Mouse (Mus musculus) heart, embryonic 13.5 days (tissue): Measurements from ENCODE around the gene 4930432K21Rik. TPM values are rescaled to one million over a fixed set of nuclear protein-coding genes. Genes with fewer than 3 reads are reported as not detected.

Experiments used
- ATAC-seq: fragments of 200-750 bp; cut with Nextera tagmentation; 2 replicates; pipeline ENCODE4 v1.8.0; 2017; ENCODE audit warnings: moderate TSS enrichment; ENCODE audit not compliant: insufficient number of reproducible peaks, low FRiP score, low TSS enrichment; ENCODE audit errors: extremely low read depth
- H3K27ac ChIP-seq: fragments of 300-500 bp; sonication (generic); replicated peaks from 2 replicates; pipeline ENCODE4 v1.5.1; 2015; ENCODE audit warnings: moderate library complexity, mild to moderate bottlenecking, inconsistent platforms
- H3K27me3 ChIP-seq: fragments of 300-500 bp; sonication (generic); replicated peaks from 2 replicates; pipeline ENCODE4 v1.6.1; 2015; ENCODE audit warnings: mild to moderate bottlenecking, inconsistent platforms
- H3K36me3 ChIP-seq: fragments of 300-500 bp; sonication (generic); 2 replicates; pipeline ENCODE4 v1.6.1; 2015; ENCODE audit warnings: mild to moderate bottlenecking, inconsistent platforms
- H3K4me1 ChIP-seq: fragments of 300-500 bp; sonication (generic); 2 replicates; pipeline ENCODE4 v1.6.1; 2015; ENCODE audit warnings: inconsistent platforms
- H3K4me2 ChIP-seq: fragments of 300-500 bp; sonication (generic); 2 replicates; pipeline ENCODE4 v1.6.1; 2015; ENCODE audit warnings: inconsistent platforms, mild to moderate bottlenecking, moderate library complexity
- H3K4me3 ChIP-seq: fragments of 300-500 bp; sonication (generic); 2 replicates; pipeline ENCODE4 v1.5.1; 2015; ENCODE audit warnings: moderate library complexity, mild to moderate bottlenecking, inconsistent platforms
- H3K9ac ChIP-seq: fragments of 300-500 bp; sonication (generic); 2 replicates; pipeline ENCODE4 v1.6.1; 2015; ENCODE audit warnings: inconsistent platforms, mild to moderate bottlenecking, moderate library complexity
- H3K9me3 ChIP-seq: fragments of 300-500 bp; sonication (generic); 2 replicates; pipeline ENCODE4 v1.6.1; 2016; ENCODE audit warnings: inconsistent platforms
- WGBS: fragments of 180-500 bp; shearing (Covaris S2); methylation state at CpG from one replicate; pipeline ENCODE4 v1.1.7; 2015; ENCODE audit warnings: mixed read lengths; 5-methylcytosine and 5-hydroxymethylcytosine counted together
- polyA plus RNA-seq: library from polyadenylated mRNA; unstranded; fragments of >200 nt; fragmentation: Nextera tagmentation; extraction: Ambion mirVana; gene quantifications from 2 replicates; pipeline ENCODE4 v1.2.1, GENCODE M21; 2015

The 4930432K21Rik gene
- polyA plus RNA-seq, 1 experiment from 2014 or later, result 0.88 TPM

DNA sequence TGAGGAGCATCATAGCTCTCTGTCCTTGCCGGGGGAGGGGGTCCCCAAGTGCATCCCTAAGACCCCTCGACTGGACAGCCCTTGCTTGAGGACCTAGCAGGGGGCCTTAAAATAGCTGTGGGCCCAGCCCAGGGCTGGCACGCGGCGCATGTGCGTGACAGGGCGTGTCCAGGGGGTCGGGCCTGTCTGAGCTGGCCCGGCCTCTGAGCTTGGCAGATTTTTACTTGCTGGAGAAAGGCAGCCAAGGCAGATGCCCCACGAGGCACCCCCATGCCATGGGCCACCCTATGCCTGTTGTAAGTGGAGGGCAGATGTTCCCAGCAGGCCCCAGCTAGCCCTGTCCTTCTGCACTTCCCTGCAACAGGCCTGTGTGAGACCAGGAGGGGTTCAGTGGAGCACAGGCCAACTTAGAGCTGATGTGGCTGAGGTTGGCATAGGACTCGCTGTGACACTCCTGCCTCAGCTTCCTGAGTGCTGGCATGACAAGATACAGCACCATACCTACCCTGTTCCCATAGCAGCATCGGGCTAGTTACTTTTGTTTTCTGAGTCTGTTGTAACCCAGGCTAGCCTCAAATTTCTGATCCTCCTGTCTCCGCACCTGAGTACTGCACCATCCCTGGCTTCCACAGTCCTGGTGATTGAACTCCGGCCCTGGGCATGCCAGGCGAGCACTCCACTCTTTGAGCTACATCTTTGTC lies 53.9 kb downstream of the 4930432K21Rik start:
- peak overlapping the region; percentile 64 for H3K4me3 ChIP-seq
- 33% methylated on average over 15 of the region's 15 CpGs for WGBS
- peaks cover 27% of the 10 kb centered on the region for H3K36me3 ChIP-seq
- H3K27me3 ChIP-seq, result no peaks in the 10 kb centered on the region
- peak overlapping the region; percentile 97 for H3K9ac ChIP-seq
- H3K27ac ChIP-seq, result peak overlapping the region; percentile 97
- ATAC-seq, result no peak
- no peaks in the 10 kb centered on the region for H3K9me3 ChIP-seq
- peak overlapping the region; percentile 93 for H3K4me2 ChIP-seq
- H3K4me1 ChIP-seq, result peaks cover 78% of the 10 kb centered on the region

DNA sequence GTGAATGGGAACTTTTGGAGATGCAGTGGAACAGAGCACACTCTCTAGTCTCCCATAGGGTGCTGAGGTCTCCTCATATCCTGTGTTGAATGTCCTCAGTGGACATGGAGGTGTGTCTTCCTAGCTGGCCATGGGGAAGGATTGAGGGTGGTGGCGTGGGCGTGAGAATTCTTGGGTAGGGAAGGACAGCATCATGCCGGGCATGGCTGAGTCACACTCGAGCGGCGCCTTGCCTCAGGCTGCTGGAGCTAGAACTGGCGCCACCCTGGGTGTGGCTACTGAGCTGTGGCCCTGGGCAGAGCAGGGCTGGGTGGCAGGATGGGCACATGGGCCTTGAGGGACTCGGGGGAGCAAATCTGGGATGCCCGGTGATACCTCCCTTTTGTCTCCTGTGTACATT lies 54.6 kb downstream of the 4930432K21Rik start:
- peak overlapping the region; percentile 93 for H3K4me2 ChIP-seq
- H3K4me3 ChIP-seq, result peak overlapping the region; percentile 64
- no peaks in the 10 kb centered on the region for H3K9me3 ChIP-seq
- 65% methylated on average over 9 of the region's 9 CpGs for WGBS
- no peaks in the 10 kb centered on the region for H3K27me3 ChIP-seq
- H3K9ac ChIP-seq, result peak overlapping the region; percentile 97
- H3K4me1 ChIP-seq, result peaks cover 86% of the 10 kb centered on the region
- H3K36me3 ChIP-seq, result peaks cover 35% of the 10 kb centered on the region
- H3K27ac ChIP-seq, result peak overlapping the region; percentile 97
- ATAC-seq, result no peak

DNA sequence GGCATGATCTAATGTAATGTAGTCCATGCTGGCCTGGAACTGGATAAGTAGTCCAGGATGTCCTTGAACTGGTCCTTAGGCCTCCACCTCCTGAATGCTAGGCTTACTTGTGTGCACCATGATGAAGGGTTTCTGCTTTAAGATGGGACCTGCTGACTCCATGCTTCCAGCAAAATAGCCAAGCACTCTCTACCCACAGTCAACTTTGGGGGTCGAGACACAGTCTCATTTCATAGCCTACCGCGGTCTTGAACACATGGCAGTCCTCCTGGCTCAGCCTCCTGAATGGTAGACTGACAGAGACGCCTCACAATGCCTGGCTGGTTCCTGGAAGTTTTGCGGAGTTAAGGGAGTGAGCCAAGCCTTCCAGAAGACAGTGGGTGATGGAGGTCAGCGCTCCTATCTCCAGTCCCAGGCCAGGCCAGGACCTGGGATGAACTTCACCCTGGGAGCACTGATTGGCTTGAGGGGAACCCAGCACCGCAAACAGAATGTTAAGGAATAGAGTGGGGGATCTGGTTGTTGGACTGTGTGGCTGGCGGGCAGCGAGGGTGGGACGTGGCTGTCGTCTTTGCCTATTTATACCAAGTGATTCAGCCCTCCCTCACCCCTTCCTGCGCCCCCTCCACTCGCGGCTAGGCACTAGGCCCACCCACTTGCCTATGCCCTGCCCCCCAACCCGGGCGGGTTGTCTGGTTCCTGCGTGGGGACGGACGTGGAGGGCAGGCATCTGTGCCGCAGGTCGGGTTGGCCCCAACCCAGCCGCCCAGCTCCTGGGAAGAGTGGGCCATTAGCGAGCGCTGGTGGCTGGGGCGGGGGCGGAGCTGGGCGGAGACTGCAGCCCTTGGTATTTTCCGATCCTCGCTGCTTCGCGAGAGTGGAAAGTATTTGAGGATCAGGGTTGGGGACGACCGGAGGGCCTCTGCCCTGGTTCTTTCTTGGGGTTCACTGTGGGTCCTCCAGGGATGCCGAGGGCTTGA lies 55.4 kb downstream of the 4930432K21Rik start:
- Histone ChIP-seq H3K27ac (peak overlapping the region; percentile 97), H3K9ac (peak overlapping the region; percentile 97), H3K9me3 (no peaks in the 10 kb centered on the region), H3K27me3 (no peaks in the 10 kb centered on the region), H3K36me3 (peaks cover 40% of the 10 kb centered on the region), H3K4me3 (peak overlapping the region; percentile 64), H3K4me2 (peak overlapping the region; percentile 93), H3K4me1 (peaks cover 85% of the 10 kb centered on the region)
- 6% methylated on average over 34 of the region's 34 CpGs for WGBS
- peak; percentile 55 for ATAC-seq

DNA sequence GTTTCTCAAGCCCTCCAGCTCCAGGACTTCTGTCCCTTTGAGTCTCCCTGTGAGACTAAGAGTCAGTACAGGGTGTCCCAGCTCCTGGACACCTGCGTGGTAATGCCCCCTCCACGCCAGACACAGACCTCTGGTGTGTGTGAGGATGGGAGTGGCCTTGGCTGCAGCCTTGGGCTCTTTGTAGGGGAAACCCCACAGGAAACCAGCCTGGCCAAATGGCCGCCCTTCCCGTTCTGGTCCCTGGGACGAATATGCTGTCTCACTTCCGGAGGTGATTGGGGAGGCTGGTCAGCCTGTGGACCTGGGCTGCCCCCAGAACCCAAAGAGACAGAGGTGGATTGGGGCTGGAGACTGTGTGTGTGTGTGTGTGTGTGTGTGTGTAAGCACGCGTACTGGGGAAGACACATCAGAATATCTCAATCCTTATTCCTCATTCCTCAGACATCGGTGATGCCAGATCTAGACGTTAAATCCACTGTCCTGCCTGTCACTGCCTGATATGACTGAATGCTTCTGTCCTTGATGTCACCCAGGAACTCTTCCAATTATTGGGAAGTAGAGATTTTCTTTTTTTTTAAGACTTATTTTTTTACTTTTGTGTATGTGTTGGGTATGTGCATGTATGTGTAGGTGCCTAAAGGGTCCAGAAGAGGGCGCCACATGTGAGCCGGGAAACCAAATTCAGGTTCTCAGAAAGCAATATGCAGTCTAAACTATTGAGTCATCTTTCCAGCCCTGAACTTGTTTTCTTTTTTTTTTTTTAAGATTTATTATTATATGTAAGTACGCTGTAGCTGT lies 56.3 kb downstream of the 4930432K21Rik start:
- ATAC-seq, result peak; percentile 6
- 39% methylated on average over 13 of the region's 13 CpGs for WGBS
- Histone ChIP-seq H3K27me3 (no peaks in the 10 kb centered on the region), H3K36me3 (peaks cover 50% of the 10 kb centered on the region), H3K9ac (peak overlapping the region; percentile 97), H3K4me2 (peak overlapping the region; percentile 93), H3K4me1 (peaks cover 84% of the 10 kb centered on the region), H3K9me3 (no peaks in the 10 kb centered on the region), H3K27ac (peak overlapping the region; percentile 97), H3K4me3 (peak overlapping the region; percentile 64)

DNA sequence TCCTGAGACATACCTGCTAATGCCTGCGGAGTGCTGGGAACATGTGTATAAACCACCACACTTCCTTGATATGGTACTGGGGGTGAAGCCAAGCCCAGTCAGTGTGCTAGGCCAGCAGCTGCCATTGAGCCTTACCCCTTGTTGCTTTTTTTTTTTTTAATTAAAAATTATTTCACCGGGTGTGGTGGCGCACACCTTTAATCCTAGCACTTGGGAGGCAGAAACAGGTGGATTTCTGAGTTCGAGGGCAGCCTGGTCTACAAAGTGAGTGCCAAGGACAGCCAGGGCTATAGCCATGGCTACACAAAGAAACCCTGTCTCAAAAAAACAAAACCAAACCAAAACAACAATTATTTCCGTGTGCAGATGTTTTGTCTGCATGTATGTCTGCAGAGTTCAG lies 57.2 kb downstream of the 4930432K21Rik start:
- 86% methylated on average over 5 of the region's 5 CpGs for WGBS
- peaks cover 76% of the 10 kb centered on the region for H3K4me1 ChIP-seq
- H3K4me2 ChIP-seq, result peak overlapping the region; percentile 93; the same call in 1 of the 2 replicates
- H3K4me3 ChIP-seq, result no peak overlapping the region
- no peak for ATAC-seq
- H3K27me3 ChIP-seq, result no peaks in the 10 kb centered on the region
- H3K9me3 ChIP-seq, result no peaks in the 10 kb centered on the region
- H3K9ac ChIP-seq, result no peak overlapping the region
- H3K36me3 ChIP-seq, result peaks cover 59% of the 10 kb centered on the region
- H3K27ac ChIP-seq, result 0 out of 2 replicates have a peak overlapping the region, but pooled peaks have one; percentile 97

DNA sequence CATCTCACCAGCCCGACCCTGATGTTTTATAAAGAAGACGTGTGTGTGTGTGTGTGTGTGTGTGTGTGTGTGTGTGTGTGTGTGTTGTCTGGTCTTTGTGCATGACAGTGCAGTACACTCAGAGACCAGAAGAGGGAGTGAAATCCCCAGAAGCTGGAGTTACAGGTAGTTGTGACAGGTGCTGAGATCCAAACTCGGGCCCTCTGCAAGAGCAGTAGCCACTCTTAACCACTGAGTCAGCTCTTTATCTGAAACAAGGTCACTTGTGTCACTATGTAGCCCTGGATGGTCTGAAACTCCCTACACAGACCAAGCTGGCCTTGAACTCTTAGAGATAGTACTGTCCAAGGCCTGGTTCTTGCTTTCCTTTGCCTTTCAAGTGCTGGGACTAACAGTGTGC lies 58.8 kb downstream of the 4930432K21Rik start:
- Histone ChIP-seq H3K4me3 (no peak overlapping the region), H3K36me3 (peaks cover 71% of the 10 kb centered on the region), H3K27me3 (no peaks in the 10 kb centered on the region), H3K9ac (0 out of 2 replicates have a peak overlapping the region, but pooled peaks have one; percentile 1), H3K27ac (peak overlapping the region; percentile 80; the same call in 1 of the 2 replicates), H3K4me2 (no peak overlapping the region), H3K4me1 (peaks cover 79% of the 10 kb centered on the region), H3K9me3 (no peaks in the 10 kb centered on the region)
- WGBS, result 91% methylated on average over 3 of the region's 3 CpGs
- no peak for ATAC-seq

DNA sequence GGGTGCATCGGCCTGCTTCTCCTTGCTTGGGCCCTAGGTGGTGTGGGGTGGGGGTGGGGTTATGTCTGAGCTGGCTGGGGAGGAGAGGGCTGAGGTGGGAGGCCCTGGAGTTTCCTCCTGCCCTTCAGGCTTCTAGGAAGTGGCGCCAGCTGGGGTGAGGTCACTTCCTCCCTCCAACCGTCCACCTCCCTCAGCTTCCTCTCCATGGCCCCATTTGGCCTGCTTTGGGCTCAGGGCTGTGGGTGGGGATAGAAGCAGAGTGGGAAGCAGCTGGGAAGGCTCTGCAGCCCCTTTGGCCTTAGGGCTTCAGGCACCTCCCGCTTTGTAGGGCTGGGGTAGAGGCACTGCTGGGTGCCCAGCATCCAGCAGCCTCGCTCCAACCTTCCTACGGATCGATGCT lies 60.0 kb downstream of the 4930432K21Rik start:
- Histone ChIP-seq H3K36me3 (peaks cover 78% of the 10 kb centered on the region), H3K27me3 (no peaks in the 10 kb centered on the region), H3K9ac (peak overlapping the region; percentile 1; the same call in 1 of the 2 replicates), H3K4me1 (peaks cover 68% of the 10 kb centered on the region), H3K27ac (peak overlapping the region; percentile 80), H3K4me3 (no peak overlapping the region), H3K9me3 (no peaks in the 10 kb centered on the region), H3K4me2 (peak overlapping the region; percentile 26)
- WGBS, result 68% methylated on average over 7 of the region's 7 CpGs
- ATAC-seq, result no peak

DNA sequence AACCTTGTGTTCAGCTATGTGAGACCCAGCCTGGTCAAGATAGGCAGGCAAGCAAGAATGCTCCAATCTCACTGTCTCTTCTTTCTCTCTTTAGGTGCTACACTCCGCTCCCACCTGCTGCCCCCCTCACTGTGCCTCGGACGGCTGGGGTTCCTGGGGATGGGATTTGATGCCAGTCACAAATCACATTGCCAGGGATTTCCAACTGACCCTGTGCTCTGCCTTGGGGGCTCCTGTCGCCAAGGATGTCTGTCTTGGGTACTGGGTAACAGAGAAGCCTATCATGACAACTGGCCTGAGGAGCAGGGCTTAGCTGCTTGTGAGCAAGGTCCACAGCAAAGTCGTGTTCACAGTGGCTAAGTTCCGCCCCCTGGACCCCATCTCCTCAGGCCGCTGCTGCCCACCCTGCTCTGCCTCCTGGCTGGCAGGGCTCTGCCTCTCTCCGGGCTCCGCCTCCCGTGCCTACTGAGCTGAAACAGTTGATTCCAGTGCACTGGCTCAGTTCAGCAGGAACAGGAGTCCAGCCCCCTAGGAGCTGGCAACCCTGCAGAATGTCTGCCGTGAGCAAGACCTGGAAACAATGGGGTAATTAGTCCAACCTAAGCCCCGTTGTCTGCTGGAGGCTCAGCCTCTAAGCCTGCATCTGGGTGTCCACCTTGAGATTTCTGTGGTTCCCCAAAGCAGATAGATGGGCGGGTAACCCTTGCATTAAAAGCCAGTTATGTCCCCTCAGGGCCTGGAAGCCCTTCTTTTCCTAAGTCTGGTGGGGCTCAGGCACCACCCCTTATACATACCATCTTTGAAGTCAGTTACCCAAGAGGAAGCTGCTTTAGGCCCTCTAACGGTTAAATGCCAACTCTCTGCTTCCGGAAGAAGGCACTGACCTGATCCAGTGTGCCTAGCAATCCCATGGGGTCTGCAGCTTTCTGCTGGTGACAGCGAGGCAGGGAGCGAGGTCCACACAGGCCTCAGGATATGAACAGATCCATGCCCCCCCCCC lies 60.9 kb downstream of the 4930432K21Rik start:
- Histone ChIP-seq H3K4me2 (no peak overlapping the region), H3K36me3 (peaks cover 87% of the 10 kb centered on the region), H3K9me3 (no peaks in the 10 kb centered on the region), H3K4me1 (peaks cover 61% of the 10 kb centered on the region), H3K27ac (peak overlapping the region; percentile 80), H3K4me3 (no peak overlapping the region), H3K27me3 (no peaks in the 10 kb centered on the region), H3K9ac (0 out of 2 replicates have a peak overlapping the region, but pooled peaks have one; percentile 19)
- WGBS, result 70% methylated on average over 17 of the region's 17 CpGs
- no peak for ATAC-seq

DNA sequence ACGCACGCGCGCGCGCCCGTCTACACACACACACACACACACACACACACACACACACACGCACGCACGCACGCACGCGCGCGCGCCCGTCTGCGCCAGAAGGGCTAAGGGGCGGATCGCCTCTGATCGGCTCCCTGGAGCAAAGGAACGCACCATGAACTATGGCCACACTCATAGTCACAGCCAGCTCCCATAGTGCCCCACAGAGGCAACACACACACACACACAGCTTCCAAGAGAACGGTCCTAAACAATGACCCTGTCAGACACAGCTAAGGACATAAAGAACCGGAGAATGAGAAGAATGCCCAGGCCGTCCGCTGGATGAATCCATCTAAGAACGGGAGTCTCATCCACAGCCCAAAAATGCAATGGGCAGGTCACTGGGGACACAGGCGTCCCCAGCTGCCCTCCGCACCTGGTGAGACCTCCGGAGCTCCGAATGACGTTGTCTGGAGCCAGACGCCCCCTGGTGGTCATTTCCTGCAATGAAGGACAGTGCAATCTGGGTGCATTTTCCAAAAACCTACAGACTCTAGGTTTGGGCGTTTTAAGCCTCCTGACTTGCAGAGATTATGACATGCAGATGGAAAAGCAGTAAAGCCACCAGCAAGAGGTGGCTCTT lies 62.5 kb downstream of the 4930432K21Rik start:
- Histone ChIP-seq H3K36me3 (peaks cover 91% of the 10 kb centered on the region), H3K4me3 (no peak overlapping the region), H3K9ac (0 out of 2 replicates have a peak overlapping the region, but pooled peaks have one; percentile 0), H3K9me3 (no peaks in the 10 kb centered on the region), H3K27me3 (no peaks in the 10 kb centered on the region), H3K4me2 (peak overlapping the region; percentile 12; the same call in 1 of the 2 replicates), H3K27ac (no peak overlapping the region), H3K4me1 (peaks cover 48% of the 10 kb centered on the region)
- no peak for ATAC-seq
- WGBS, result 50% methylated on average over 34 of the region's 34 CpGs
